Mouse (Mus musculus) spleen, postnatal 10 days (tissue): ENCODE data around the gene Esp34.

Source experiments
- DNase-seq, 2 experiments: peaks; one replicate each; pipeline ENCODE4 v3.0.0; 2021 to 2022; ENCODE audit warnings: low spot score in 2 of 2

Gene Esp34

DNA sequence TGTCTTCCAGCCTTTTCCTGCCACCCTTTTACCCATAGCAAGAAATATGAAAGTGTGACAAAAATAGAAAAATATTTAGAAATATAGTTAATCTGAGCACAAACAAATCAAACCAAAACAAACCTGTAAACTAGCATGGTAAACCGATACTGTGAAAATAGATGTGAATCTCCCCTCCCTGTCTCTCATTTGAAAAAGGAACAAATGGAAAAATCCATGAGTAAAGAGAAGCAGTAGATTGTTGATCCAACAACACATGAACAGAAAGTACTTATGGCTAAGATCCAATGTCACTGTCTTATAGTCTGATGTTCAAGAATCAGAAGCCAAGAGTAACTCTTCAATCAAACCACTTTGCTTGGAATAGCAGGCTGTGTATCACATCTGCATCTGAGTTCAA, at the start of gene Esp34:
Gene Esp34, plus strand, starts transcription at position 301 of the 400 bp plus-strand sequence.
- DNase-seq, result no peak

DNA sequence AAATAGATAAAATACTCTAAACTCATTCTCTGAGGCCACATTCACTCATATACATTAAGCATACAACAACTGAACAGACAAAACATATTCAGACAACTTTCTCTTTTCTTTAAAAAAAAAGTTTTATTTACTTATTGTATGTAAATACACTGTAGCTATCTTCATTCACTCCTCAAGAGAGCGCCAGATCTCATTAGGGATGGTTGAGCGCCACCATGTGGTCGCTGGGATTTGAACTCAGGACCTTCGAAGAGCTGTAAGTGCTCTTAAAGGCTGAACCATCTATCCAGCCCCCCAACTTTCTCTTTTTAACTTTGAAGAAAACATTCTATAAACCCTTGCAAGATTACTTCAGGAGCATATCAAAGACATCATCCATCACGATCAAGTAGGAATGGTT, 8.5 kb downstream of the Esp34 start:
- DNase-seq, result no peak
